Mouse (Mus musculus): ENCODE measurements around the gene Cd163. TPM values are rescaled to one million over a fixed set of nuclear protein-coding genes. Genes with fewer than 3 reads are reported as not detected.

Gene Cd163
- polyA plus RNA-seq, 1 experiment from 2014 or later, result 0.38 TPM

DNA sequence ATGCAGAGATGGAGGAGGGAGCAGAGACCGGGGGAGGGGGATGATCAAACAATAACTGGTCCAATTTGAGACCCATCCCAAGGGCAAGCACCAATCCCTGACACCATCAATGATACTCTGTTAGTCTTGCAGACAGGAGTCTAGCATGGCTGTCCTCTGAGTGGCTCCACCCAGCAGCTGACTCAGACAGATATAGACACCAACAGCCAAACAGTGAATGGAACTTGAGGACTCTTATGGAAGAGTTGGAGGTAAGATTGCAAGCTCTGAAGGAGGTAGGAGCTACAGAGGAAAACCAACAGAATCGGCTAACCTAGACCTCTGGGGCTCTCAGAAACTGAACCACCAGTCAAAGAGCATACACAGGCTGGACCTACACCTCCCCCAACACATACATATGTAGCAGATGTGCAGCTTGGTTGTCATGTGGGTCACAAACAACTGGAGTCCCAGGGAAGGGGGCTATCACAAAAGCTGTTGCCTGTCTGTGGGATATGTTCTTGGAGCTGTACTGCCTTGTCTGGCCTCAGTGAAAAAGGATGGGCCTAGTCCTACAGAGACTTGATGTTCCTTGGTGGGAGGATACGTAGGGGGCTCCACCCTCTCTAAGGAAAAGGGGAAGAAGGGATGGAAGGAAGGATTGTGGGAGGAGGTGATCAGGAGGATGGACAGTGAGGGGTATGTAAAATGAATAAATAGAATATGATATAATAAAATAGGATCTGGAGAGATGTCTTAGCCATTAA, 2.8 kb upstream of the Cd163 start:
- Histone ChIP-seq H3K4me1 (replicated peaks; ENCODE audit: control insufficient read depth, insufficient read depth, low read length) (no peaks in the 10 kb centered on the region), H3K9me3 (ENCODE audit: control insufficient read depth, low read length) (no peaks in the 10 kb centered on the region), H3K4me2 (ENCODE audit: low read length) (no peak overlapping the region), H3K27ac (ENCODE audit: low read length) (no peak overlapping the region), H3K36me3 (ENCODE audit: control insufficient read depth, insufficient read depth) (no peaks in the 10 kb centered on the region), H3K9ac (replicated peaks; ENCODE audit: low read depth, low read length) (no peak overlapping the region), H3K27me3 (replicated peaks; ENCODE audit: control insufficient read depth, insufficient read depth, low read length) (no peaks in the 10 kb centered on the region), H3K4me3 (replicated peaks; ENCODE audit: low read length) (no peak overlapping the region)
- WGBS, result 83% methylated on average over 3 of the region's 3 CpGs
- ATAC-seq, result no peak

DNA sequence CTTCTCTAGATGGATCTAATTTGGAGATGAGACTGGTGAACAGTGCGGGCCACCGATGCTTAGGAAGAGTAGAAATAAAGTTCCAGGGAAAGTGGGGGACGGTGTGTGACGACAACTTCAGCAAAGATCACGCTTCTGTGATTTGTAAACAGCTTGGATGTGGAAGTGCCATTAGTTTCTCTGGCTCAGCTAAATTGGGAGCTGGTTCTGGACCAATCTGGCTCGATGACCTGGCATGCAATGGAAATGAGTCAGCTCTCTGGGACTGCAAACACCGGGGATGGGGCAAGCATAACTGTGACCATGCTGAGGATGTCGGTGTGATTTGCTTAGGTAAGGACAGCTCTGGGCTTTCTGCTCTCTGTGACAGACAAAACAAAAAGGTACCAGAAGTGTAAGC, 4.5 kb downstream of the Cd163 start:
- no peak for ATAC-seq
- no peak overlapping the region for H3K27ac ChIP-seq (ENCODE audit: low read length)
- no peaks in the 10 kb centered on the region for H3K4me1 ChIP-seq (replicated peaks; ENCODE audit: control insufficient read depth, insufficient read depth, low read length)
- H3K27me3 ChIP-seq (replicated peaks; ENCODE audit: control insufficient read depth, insufficient read depth, low read length), result no peaks in the 10 kb centered on the region
- H3K36me3 ChIP-seq (ENCODE audit: control insufficient read depth, insufficient read depth), result no peaks in the 10 kb centered on the region
- no peaks in the 10 kb centered on the region for H3K9me3 ChIP-seq (ENCODE audit: control insufficient read depth, low read length)
- WGBS, result 81% methylated on average over 8 of the region's 8 CpGs
- no peak overlapping the region for H3K4me2 ChIP-seq (ENCODE audit: low read length)
- H3K9ac ChIP-seq (replicated peaks; ENCODE audit: low read depth, low read length), result no peak overlapping the region
- H3K4me3 ChIP-seq (replicated peaks; ENCODE audit: low read length), result no peak overlapping the region

DNA sequence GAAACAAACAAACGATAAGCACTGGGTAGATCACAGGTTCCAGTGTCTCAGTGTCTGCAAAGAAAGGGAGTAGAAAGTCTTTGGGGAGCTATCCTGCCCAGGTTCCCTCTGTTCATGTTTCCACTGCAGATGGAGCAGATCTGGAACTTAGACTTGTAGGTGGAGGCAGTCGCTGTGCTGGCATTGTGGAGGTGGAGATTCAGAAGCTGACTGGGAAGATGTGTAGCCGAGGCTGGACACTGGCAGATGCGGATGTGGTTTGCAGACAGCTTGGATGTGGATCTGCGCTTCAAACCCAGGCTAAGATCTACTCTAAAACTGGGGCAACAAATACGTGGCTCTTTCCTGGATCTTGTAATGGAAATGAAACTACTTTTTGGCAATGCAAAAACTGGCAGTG, 7.8 kb downstream of the Cd163 start:
- H3K4me2 ChIP-seq (ENCODE audit: low read length), result no peak overlapping the region
- no peak overlapping the region for H3K9ac ChIP-seq (replicated peaks; ENCODE audit: low read depth, low read length)
- 90% methylated on average over 6 of the region's 6 CpGs for WGBS
- no peak for ATAC-seq
- no peaks in the 10 kb centered on the region for H3K36me3 ChIP-seq (ENCODE audit: control insufficient read depth, insufficient read depth)
- H3K4me1 ChIP-seq (replicated peaks; ENCODE audit: control insufficient read depth, insufficient read depth, low read length), result no peaks in the 10 kb centered on the region
- no peak overlapping the region for H3K4me3 ChIP-seq (replicated peaks; ENCODE audit: low read length)
- no peaks in the 10 kb centered on the region for H3K27me3 ChIP-seq (replicated peaks; ENCODE audit: control insufficient read depth, insufficient read depth, low read length)
- H3K9me3 ChIP-seq (ENCODE audit: control insufficient read depth, low read length), result no peaks in the 10 kb centered on the region
- H3K27ac ChIP-seq (ENCODE audit: low read length), result no peak overlapping the region

DNA sequence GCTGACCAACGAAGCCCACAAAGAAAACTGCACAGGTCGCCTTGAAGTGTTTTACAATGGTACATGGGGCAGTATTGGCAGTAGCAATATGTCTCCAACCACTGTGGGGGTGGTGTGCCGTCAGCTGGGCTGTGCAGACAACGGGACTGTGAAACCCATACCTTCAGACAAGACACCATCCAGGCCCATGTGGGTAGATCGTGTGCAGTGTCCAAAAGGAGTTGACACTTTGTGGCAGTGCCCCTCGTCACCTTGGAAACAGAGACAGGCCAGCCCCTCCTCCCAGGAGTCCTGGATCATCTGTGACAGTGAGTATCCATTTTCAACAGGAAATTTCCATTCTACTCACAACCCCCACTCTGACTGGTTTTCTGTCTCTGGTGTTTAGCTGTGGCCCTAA, 15.9 kb downstream of the Cd163 start:
- Histone ChIP-seq H3K4me1 (replicated peaks; ENCODE audit: control insufficient read depth, insufficient read depth, low read length) (no peaks in the 10 kb centered on the region), H3K9me3 (ENCODE audit: control insufficient read depth, low read length) (no peaks in the 10 kb centered on the region), H3K9ac (replicated peaks; ENCODE audit: low read depth, low read length) (no peak overlapping the region), H3K27me3 (replicated peaks; ENCODE audit: control insufficient read depth, insufficient read depth, low read length) (no peaks in the 10 kb centered on the region), H3K27ac (ENCODE audit: low read length) (no peak overlapping the region), H3K4me3 (replicated peaks; ENCODE audit: low read length) (no peak overlapping the region), H3K4me2 (ENCODE audit: low read length) (no peak overlapping the region), H3K36me3 (ENCODE audit: control insufficient read depth, insufficient read depth) (no peaks in the 10 kb centered on the region)
- ATAC-seq, result no peak
- 67% methylated on average over 6 of the region's 6 CpGs for WGBS

DNA sequence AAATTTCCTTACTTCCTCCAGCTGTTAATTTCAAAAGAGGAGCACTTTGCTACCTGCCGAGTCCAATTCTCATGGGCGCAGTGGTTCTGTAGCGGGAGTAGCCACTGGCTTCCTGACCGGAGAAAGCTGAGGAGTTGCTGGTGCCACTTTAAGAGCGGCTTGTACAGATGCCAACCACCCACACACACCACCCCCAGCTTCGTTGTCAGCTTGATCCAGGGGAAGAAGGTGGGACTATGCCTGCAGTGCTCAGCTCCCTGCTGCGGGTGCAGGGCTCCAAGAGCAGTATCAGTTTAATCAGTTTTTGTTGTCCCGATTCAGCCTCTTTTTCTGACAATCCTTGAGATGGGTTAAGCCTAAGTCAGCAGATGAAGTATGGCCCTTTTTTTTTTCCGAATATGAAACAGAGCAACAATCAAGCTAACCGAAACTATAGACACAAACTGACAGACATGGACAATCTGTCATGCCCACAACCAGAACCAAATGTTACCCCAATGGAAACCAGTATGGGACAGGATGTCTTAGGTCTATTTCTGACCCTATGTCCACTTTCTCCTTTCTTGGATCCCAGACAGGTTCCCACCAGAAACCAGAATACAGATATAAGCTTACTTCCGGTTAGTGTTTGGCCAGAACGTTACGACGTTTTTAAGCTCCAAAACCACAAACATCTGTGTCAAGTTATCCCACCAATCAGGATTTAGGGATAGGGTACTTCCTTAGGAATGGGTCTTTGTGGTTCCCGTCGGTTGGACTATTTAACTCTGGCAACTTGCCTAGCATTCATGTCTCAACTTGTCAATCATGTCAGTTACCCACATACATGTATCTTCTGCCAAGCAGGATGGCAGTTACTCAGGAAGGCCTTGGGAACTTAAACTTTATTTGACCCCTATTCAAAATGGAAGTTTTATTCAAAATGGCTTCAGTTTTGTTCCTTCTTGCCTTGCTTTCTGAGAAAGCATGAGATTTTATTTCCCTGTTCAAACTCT, 17.3 kb downstream of the Cd163 start:
- H3K9me3 ChIP-seq (ENCODE audit: control insufficient read depth, low read length), result no peaks in the 10 kb centered on the region
- no peaks in the 10 kb centered on the region for H3K36me3 ChIP-seq (ENCODE audit: control insufficient read depth, insufficient read depth)
- H3K4me1 ChIP-seq (replicated peaks; ENCODE audit: control insufficient read depth, insufficient read depth, low read length), result no peaks in the 10 kb centered on the region
- H3K4me2 ChIP-seq (ENCODE audit: low read length), result no peak overlapping the region
- 83% methylated on average over 16 of the region's 16 CpGs for WGBS
- H3K9ac ChIP-seq (replicated peaks; ENCODE audit: low read depth, low read length), result no peak overlapping the region
- no peaks in the 10 kb centered on the region for H3K27me3 ChIP-seq (replicated peaks; ENCODE audit: control insufficient read depth, insufficient read depth, low read length)
- no peak overlapping the region for H3K27ac ChIP-seq (ENCODE audit: low read length)
- H3K4me3 ChIP-seq (replicated peaks; ENCODE audit: low read length), result no peak overlapping the region
- no peak for ATAC-seq

DNA sequence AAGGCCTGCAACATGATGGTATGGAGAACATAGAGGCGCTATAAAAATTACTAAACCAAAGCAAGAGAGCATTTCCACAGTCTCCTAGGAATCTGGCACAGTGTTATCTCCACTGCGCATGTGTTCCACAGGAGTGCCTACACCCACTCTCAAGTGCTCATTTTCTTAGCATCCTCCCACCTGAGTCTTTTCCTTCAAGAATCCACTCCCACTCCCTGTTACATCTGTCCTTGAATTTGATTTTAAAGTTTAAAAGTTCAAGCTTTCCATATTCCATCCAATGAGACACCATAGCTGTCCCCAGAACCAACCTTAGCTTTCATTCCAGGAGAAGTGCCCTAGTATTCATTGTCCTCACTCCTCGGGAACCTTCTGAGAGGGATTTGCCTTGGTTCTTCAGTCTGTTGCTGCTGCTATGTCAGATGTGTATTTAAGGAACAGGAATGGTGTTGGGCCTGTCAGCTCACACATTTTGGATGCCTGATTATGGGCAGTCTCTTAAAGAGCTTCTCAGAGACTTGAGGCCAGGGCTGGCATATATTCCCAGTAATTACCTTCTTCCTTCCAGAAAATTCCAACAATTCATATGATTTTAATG, 24.0 kb downstream of the Cd163 start:
- Histone ChIP-seq H3K9ac (replicated peaks; ENCODE audit: low read depth, low read length) (no peak overlapping the region), H3K27ac (ENCODE audit: low read length) (no peak overlapping the region), H3K27me3 (replicated peaks; ENCODE audit: control insufficient read depth, insufficient read depth, low read length) (no peaks in the 10 kb centered on the region), H3K4me1 (replicated peaks; ENCODE audit: control insufficient read depth, insufficient read depth, low read length) (no peaks in the 10 kb centered on the region), H3K4me3 (replicated peaks; ENCODE audit: low read length) (no peak overlapping the region), H3K4me2 (ENCODE audit: low read length) (no peak overlapping the region), H3K9me3 (ENCODE audit: control insufficient read depth, low read length) (no peaks in the 10 kb centered on the region), H3K36me3 (ENCODE audit: control insufficient read depth, insufficient read depth) (no peaks in the 10 kb centered on the region)
- no peak for ATAC-seq
- 95% methylated on average over 3 of the region's 3 CpGs for WGBS

DNA sequence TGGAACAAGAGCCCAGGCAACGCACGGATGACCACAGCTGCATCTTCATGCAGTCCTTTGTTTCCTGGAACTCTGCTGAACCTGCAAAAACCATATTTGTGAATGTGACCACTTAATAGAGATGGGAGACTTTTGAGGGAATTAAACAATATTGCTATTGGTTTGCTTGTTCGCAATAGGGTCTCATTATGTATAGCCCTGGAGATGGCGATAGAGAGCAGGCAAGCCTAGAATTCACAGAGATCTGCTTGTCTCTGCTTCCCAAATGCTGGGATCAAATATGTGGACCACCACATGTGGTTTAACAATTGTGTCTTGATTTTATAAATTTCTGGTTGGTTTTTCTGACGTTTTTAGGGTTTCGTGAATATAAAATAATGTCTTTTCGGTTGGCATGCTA, 25.2 kb downstream of the Cd163 start:
- 90% methylated on average over 7 of the region's 7 CpGs for WGBS

DNA sequence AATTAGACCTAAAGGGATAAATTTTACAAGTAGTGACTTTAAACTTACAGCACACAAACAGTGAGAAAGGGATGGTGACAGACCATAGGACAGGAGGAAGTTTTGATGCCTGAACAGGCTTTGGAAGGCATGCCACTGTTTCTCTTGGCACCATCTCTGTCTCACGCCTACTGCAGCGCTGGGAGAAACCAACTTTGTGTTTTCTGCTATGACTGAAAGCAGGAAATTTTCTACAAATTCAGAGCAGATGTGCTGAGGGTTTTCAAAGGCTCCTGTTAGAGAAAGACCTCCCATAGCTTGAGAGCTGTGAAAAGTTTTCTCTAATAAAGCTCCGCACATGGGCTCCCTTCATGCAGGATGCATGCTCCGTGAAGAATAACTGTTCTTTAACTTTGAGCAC, 40.6 kb downstream of the Cd163 start:
- Histone ChIP-seq H3K4me1 (replicated peaks; ENCODE audit: control insufficient read depth, insufficient read depth, low read length) (no peaks in the 10 kb centered on the region), H3K27ac (ENCODE audit: low read length) (no peak overlapping the region), H3K36me3 (ENCODE audit: control insufficient read depth, insufficient read depth) (no peaks in the 10 kb centered on the region), H3K4me3 (replicated peaks; ENCODE audit: low read length) (no peak overlapping the region), H3K4me2 (ENCODE audit: low read length) (no peak overlapping the region), H3K9ac (replicated peaks; ENCODE audit: low read depth, low read length) (no peak overlapping the region), H3K9me3 (ENCODE audit: control insufficient read depth, low read length) (no peaks in the 10 kb centered on the region), H3K27me3 (replicated peaks; ENCODE audit: control insufficient read depth, insufficient read depth, low read length) (no peaks in the 10 kb centered on the region)
- 73% methylated on average over 4 of the region's 4 CpGs for WGBS
- no peak for ATAC-seq

More for the DNA sequence above, 25.2 kb downstream of the Cd163 start:
- Histone ChIP-seq H3K36me3 (ENCODE audit: control insufficient read depth, insufficient read depth) (no peaks in the 10 kb centered on the region), H3K4me3 (replicated peaks; ENCODE audit: low read length) (no peak overlapping the region), H3K4me1 (replicated peaks; ENCODE audit: control insufficient read depth, insufficient read depth, low read length) (no peaks in the 10 kb centered on the region), H3K27ac (ENCODE audit: low read length) (no peak overlapping the region), H3K9ac (replicated peaks; ENCODE audit: low read depth, low read length) (no peak overlapping the region), H3K9me3 (ENCODE audit: control insufficient read depth, low read length) (no peaks in the 10 kb centered on the region), H3K27me3 (replicated peaks; ENCODE audit: control insufficient read depth, insufficient read depth, low read length) (no peaks in the 10 kb centered on the region), H3K4me2 (ENCODE audit: low read length) (no peak overlapping the region)
- ATAC-seq, result no peak

DNA sequence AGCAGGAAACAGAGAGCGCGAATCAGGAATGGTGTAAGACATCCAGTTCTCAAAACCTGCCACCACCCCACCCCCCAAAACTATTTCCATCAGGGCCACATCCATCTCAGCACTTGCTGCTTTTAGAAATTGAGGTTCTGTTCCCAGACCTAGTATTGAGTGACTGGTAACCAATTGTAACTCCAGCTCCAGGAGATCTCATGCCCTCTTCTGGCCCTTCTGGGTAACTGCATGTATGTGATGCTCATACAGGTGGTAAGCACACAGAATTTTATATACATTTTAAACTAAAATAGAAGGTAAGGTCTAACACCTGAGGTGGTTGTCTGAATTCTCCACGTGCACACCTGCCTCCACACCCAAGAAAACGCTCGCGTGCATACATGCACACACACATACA, 42.2 kb downstream of the Cd163 start:
- Histone ChIP-seq H3K9ac (replicated peaks; ENCODE audit: low read depth, low read length) (no peak overlapping the region), H3K27me3 (replicated peaks; ENCODE audit: control insufficient read depth, insufficient read depth, low read length) (no peaks in the 10 kb centered on the region), H3K4me3 (replicated peaks; ENCODE audit: low read length) (no peak overlapping the region), H3K4me1 (replicated peaks; ENCODE audit: control insufficient read depth, insufficient read depth, low read length) (no peaks in the 10 kb centered on the region), H3K36me3 (ENCODE audit: control insufficient read depth, insufficient read depth) (no peaks in the 10 kb centered on the region), H3K27ac (ENCODE audit: low read length) (no peak overlapping the region), H3K4me2 (ENCODE audit: low read length) (no peak overlapping the region), H3K9me3 (ENCODE audit: control insufficient read depth, low read length) (no peaks in the 10 kb centered on the region)
- 87% methylated on average over 6 of the region's 6 CpGs for WGBS
- ATAC-seq, result no peak

Measured in forebrain, embryonic 16.5 days (tissue).